Mouse (Mus musculus) G1E (cell line): ENCODE measurements at regions not wholly inside any gene's neighbourhood (a gene's known extent, or its start where the extent isn't known, plus 50 kb on each side); places are given as distances from the start of the nearest gene placed in this dataset.

Experiments
- CTCF ChIP-seq: IDR thresholded peaks from 2 replicates; pipeline ENCODE4 v1.5.1; 2012; ENCODE audit warnings: low read depth, low read length, inconsistent platforms, mixed read lengths
- GATA1 ChIP-seq: IDR thresholded peaks from 2 replicates; pipeline ENCODE4 v1.6.1; 2012; ENCODE audit warnings: borderline replicate concordance, low read length, inconsistent platforms, mixed read lengths

DNA sequence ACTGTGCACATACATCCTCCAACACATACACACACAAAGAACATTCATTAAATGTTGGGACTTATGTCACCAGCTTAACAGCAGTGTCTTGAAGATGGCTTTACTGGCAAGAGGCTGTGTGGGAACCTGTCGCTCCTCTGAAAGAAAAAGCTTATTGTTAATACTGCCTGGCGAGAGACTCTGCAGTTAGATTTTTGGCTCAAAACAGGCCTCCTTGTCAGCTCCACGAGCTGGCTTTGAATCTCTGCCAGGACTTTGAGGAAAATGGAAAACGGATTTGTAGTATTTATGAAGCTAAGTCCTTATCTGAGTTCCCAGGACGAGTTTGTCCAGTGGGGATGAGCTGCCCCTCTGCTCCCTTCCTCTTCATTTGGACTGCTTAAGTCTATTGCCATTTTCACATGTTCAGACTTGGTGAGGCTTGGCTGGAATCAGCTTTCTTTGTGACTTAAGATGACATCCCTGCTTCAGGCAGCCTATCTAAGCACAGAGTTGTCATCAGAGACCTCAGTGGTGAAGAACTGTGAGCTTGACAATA, 219.6 kb downstream of the Gm19410 start:
- TF ChIP-seq CTCF (no peak), GATA1 (no peak)
